Mouse (Mus musculus): ENCODE measurements around the gene Mdc1.

The Mdc1 gene

DNA sequence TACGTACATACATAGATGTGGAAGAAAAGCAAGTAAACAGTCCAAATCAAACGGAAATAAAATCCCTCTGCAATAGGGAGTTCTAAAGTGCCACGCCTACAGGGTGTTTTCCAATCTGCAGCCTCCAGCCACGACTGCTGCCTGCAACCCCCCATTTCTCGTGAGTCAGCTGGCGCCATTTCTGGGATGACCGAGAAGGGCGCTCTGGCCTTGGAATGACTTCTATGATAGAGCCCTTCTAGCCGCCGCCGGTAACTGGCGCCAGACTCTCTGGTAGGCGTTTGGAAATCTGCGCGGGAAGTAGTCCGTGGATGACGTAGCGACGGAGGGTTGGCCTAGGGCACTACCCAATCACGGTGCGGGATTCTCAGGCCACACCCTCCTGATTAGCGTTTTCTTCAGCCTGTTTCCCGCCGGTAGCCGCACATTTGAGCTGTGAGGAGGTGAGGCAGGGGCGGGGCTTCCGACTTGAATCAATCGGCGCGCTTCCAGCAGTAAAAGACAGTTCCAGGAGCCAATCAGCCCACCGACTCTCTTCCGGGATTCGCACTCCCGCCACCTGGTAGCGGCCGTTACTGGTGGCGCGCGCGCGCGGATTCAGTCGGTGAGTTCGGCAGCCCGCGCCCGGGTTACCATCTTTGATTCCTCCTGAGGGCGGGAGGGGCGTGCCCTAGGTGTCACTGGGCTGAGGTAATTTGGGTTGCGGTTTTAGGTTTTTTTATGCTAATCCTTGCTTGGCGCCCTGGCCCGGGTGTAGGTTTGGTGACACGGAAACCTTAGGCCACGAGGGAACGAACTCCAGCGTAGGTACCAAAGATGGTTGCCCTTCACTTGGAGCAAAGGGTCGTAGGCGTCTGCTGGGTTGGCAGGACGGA is at the start of gene Mdc1:
Gene Mdc1 (plus strand): TSS at position 440 of the 875 bp plus-strand sequence.
- peak; percentile 100 for DNase-seq

- DNase-seq, result no peak
Observed at GRCm38 (mm10) chr17:35792837-35793236, 48.5 kb upstream of the Mdc1 start.

DNA sequence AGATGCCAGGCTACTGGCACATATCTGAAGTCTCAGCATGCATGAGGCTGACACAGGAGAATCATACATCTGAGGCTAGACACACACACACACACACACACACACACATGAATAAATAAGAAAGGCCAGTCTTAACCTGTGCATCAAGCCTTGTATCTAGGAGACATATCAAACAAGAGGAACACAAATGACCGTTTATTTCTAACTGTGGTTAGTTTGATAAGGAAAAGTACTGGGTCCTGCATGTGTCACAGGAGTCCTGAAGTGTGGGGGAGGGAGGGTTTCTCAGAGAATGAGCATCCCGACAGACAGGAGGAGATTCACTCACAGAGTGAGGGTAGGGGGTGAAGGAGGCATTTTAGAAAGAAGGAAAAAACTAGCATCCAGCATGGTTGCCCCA is 46.2 kb upstream of the Mdc1 start:
- no peak for DNase-seq

- DNase-seq, result no peak
Observed at GRCm38 (mm10) chr17:35795656-35796055, 45.7 kb upstream of the Mdc1 start.

DNA sequence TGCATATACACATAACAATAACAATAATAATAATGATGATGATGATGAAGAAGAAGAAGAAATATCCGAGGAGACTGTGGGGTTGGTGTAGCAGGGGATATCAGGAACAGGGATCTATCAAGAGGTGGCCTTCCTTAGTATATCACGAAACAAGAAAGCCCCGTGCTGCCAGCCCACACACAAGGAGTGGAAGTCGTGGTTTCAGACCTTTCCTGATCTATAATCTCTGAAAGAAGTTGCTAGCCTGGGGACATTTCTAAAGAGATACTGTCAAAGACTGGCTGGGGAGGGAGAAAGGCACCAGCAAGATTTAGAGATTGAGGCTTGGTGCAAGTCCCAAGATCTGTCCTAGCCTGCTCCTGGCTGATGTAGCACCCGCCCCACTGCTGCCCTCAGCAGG is 44.5 kb upstream of the Mdc1 start:
- DNase-seq, result no peak

DNA sequence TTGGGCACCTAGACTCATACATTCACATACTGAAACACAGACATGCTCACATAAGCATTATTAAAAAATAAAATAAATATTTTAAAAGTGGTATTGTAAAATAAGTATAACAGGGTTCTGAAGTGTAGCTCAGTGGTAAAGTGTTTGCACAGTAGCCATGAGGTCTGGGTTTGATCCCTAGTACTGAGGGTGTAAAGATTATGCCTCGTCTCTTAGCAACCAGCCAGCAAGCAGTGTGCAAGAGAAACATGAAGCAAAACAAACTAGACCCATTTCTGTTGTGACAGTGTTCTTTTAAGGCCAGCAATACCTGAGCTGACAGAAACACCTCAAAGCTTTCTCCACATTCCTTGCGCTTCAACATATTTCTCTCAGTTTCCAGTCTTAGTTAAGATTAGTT is 40.4 kb upstream of the Mdc1 start:
- no peak for DNase-seq

DNA sequence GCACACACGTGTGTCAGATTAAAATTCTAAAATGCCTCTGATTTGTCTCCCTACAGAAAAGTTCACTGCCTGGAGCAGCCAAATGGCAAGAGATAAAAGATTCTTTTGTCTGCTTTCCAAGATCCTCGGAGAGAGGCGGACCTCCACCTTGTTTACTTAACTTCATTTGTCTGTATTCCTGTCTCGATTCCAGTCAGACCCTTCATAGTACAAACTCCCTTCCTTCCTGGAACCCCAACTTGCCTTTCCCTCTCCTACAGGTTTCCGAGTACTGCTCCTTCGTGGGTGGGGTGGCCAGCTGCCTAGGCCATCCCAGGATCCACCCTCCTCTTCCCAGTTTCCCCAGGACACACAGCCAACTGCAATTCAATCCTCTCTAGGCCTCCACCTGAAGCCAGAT is 38.3 kb upstream of the Mdc1 start:
- no peak for DNase-seq

DNA sequence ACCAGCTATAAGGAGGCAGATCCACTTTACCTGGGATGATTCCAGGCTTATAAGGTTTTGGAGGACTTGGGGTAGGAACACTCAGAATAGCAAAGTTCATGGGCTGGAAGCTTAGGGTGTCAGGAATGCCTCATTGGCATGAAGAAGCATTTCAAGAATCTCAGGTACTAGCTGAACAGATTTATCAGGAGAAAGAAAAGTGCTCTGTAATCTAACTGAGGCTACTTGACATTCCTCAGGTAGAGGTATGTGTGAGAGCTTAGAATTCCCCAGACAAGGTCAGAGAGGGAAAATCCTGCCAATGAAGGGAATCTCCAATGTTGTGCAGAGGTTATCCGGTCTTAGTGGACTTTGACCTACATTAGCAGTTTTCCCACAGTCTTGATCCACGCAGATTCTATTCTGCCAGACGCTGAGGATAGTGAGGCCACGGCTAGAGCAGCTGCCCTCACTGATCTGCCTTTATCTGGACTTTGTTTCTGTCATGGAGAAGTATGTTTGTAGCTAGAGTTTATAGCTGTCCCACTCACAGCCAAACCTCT is 37.4 kb upstream of the Mdc1 start:
- DNase-seq, result peak; percentile 19

DNA sequence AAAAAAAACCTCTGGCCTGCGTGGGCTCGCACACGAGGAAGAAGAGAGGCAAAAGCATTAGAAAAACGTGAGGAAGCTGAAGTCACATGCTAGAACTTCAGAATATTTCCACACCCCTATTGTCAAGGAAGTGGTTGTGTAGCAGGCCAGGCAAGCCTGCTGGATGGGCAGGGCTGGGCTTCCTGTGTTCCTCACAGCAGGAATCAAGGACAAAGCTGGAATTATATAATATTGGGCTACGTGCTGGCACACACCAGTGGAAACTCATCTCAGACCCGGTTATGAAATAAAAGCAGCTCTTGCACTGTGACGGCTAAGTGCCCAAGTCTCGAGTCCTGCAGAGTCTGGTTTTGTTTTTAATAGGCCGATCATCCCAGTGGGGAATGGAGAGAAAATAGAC is 33.2 kb upstream of the Mdc1 start:
- DNase-seq, result no peak

- DNase-seq, result no peak
Observed at GRCm38 (mm10) chr17:35809395-35809794, 31.9 kb upstream of the Mdc1 start.

DNA sequence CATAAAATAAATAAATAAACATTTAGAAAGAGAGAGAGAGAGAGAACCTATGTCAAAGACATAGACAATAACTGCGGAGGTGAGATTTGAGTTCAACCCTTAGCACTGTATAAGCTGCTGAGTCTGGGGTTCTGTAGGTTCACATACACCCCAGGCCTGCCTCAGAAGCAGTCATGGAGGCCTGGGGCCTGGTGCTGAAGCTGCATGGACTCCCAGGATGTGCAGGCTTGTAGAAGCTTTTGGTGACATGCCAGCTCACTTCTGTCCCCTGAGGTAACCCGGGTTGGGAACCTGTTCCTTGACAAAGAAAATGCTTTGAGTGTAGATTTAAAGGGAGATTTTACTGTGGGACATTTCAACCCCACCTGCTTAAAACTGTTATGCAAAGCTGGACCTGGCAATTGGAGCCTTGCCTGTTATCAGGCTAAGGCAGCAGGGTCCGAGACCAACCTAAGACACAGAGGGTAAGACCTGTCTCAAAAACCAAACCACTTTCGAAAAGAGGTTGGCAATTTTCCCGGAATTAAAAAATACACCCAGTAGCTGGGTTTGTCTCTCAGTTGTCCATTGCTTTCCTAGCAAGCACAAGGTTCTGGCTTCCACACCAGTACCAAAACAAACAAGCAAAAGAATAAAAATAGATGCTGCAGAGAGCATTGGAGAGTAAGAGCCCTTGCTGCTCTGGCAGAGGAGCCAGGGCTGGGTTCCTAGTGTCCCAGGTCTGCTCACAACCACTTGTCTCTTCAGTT is 30.2 kb upstream of the Mdc1 start:
- DNase-seq, result no peak

- DNase-seq, result no peak
Observed at GRCm38 (mm10) chr17:35812307-35812706, 29.0 kb upstream of the Mdc1 start.

- no peak for DNase-seq
Observed at GRCm38 (mm10) chr17:35812736-35813135, 28.6 kb upstream of the Mdc1 start.

- peak; percentile 51 for DNase-seq
Observed at GRCm38 (mm10) chr17:35813245-35813647, 28.1 kb upstream of the Mdc1 start.

DNA sequence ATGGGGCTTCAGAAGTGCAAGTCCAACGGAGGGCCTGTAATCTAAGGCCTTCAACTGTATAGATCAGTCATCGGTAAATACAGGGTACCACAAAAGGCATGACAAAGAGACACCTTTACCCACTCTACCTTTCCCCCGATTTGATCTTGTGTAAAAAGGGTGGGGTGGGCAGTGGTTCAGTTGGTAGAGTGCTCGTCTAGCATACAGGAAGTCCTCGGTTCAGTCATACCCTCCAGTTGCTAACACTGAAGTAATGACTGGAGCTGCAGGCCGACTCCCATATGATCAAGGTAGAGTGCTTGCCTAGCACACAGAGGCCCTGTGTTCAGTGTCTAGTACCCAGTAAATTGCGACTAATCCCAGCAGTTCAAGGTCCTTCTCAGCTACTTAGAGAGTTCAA is 27.7 kb upstream of the Mdc1 start:
- DNase-seq, result no peak

DNA sequence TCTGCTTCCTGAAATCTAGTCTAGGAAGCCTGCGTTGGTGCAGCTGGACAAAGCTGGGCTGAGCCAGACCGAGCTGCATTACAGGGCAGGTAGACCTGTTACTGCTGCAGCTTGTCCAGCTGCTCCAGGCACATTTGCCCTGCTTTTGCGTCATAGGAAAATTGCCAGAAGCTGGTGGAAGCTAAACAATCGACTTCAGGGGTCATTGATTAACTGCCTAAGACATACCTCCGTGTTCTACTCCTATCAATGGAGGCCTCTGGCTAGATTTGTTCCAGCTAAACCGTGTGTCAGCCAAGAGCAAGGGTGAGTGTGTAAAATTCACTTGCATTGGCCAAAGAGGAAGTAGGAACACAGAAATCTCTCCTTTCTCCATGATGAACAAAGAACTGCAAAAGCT is 26.6 kb upstream of the Mdc1 start:
- DNase-seq, result no peak

- DNase-seq, result no peak
Observed at GRCm38 (mm10) chr17:35815836-35816235, 25.5 kb upstream of the Mdc1 start.

GRCm38 (mm10) chr17:35816686-35817085 is 24.6 kb upstream of the Mdc1 start:
- DNase-seq, result no peak

- no peak for DNase-seq
Observed at GRCm38 (mm10) chr17:35817226-35817625, 24.1 kb upstream of the Mdc1 start.

GRCm38 (mm10) chr17:35820111-35820510 is 21.2 kb upstream of the Mdc1 start:
- DNase-seq, result no peak

DNA sequence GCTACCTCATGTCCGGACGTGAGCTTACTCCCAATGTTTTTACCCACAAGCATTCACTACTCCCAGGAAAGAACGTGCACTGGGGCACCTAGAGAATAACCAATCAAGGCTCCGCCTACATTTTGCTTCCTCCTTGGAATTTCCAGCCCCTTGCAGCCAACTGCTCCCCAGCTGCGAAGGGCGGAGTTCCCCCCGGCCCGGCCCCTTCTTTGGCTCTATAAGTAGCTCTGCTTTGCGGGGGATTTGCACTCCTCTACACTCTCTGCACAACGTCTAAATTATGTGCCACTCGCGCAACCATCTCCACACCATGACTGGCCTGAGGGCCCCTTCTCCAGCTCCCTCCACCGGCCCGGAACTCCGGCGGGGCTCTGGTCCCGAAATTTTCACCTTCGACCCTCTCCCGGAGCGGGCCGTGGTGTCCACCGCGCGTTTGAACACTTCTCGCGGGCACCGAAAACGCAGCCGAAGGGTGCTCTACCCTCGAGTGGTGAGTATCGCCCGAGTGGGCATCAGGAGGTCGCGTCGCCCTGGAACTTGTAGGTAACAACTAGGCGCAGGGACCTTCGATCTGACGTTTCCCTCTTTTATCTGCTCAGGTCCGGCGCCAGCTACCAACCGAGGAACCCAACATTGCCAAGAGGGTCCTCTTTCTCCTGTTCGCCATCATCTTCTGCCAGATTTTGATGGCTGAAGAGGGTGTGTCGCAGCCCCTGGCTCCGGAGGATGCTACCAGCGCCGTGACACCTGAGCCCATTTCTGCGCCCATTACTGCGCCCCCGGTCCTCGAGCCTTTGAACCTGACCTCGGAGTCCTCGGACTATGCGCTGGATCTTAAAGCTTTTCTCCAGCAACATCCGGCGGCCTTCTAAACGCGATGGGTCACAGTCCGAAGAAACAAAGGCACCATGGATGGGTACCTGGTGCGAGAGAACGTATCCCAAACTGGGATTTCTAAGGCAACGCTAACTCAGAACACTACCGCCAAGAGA is 19.6 kb upstream of the Mdc1 start, which contains the start of gene Ier3:
Gene Ier3 (plus strand): TSS at position 246 of the 992 bp plus-strand sequence.
- peak; percentile 81 for DNase-seq

DNA sequence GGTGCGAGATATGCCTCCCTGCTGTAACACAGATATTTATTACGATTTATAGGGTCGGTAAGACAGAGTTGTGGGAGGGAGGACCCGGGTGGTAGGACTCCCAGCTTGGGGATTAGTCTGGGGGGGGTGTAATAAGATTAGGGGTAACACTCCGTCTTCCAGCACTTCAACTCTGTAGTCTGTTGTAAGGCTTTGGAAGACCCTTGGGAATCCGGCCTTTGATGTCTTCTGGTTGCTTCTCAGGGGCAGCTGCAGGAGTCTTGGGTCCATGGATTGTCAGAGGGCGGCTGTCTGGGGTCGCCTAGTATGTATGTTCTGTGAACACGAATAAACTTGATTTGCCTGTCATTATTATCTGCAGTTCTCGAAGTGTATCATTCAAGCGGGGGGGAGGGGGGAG is 18.8 kb upstream of the Mdc1 start:
- DNase-seq, result peak; percentile 67

All from retina, postnatal 1 day (tissue).